Mouse (Mus musculus) heart, adult 2 months (tissue): ENCODE data around the gene Tut1. TPM values are rescaled to one million over a fixed set of nuclear protein-coding genes. Genes with fewer than 3 reads are reported as not detected.

Source experiments
- DNase-seq, 2 experiments: peaks; one replicate each; pipeline ENCODE4 v3.0.0; 2021
- H3K27ac ChIP-seq: fragments of 200-600 bp; 2 replicates; pipeline ENCODE4 v1.8.1; 2022
- H3K27me3 ChIP-seq: fragments of 200-500 bp; 2 replicates; pipeline ENCODE4 v1.6.1; 2012; ENCODE audit warnings: mild to moderate bottlenecking, low read length, inconsistent platforms, mixed read lengths; ENCODE audit not compliant: control insufficient read depth, insufficient read depth
- H3K36me3 ChIP-seq: fragments of 200-500 bp; 2 replicates; pipeline ENCODE4 v1.6.1; 2012; ENCODE audit warnings: low read length, inconsistent platforms; ENCODE audit not compliant: control insufficient read depth, insufficient read depth
- H3K4me1 ChIP-seq: fragments of 200-500 bp; 2 replicates; pipeline ENCODE4 v1.6.1; 2011; ENCODE audit warnings: low read length; ENCODE audit not compliant: control insufficient read depth, insufficient read depth
- H3K4me3 ChIP-seq: fragments of 200-600 bp; 2 replicates; pipeline ENCODE4 v1.8.1; 2022
- H3K79me2 ChIP-seq: fragments of 200-500 bp; replicated peaks from 2 replicates; pipeline ENCODE4 v1.6.1; 2012; ENCODE audit warnings: mild to moderate bottlenecking, inconsistent platforms, low read length, moderate library complexity, mixed read lengths; ENCODE audit not compliant: control insufficient read depth, insufficient read depth
- H3K9ac ChIP-seq: fragments of 200-500 bp; 2 replicates; pipeline ENCODE4 v1.6.1; 2012; ENCODE audit warnings: low read depth, mild to moderate bottlenecking, control low read depth, inconsistent platforms, low read length, mixed read lengths
- CTCF ChIP-seq: fragments of 200-600 bp; IDR thresholded peaks from 2 replicates; pipeline ENCODE4 v1.8.1; 2022; ENCODE audit warnings: antibody characterized with exemption, mild to moderate bottlenecking, moderate library complexity
- EP300 ChIP-seq: fragments of 200-500 bp; IDR thresholded peaks from 2 replicates; pipeline ENCODE4 v1.6.1; 2011; ENCODE audit warnings: low read depth, low read length, control low read depth; ENCODE audit not compliant: insufficient read depth
- POLR2A ChIP-seq: fragments of 200-500 bp; IDR thresholded peaks from 2 replicates; pipeline ENCODE4 v1.6.1; 2011; ENCODE audit warnings: mild to moderate bottlenecking, low read depth, low read length, control low read depth; ENCODE audit not compliant: insufficient read depth
- WGBS: fragments of 180-500 bp; shearing (Covaris S2); methylation state at CpG from one replicate; pipeline ENCODE4 v1.1.7; 2018; 5-methylcytosine and 5-hydroxymethylcytosine counted together
- intact Hi-C: fragments of 180-260 bp; cut with DNase I; formaldehyde crosslinking; loops from one replicate; pipeline ENCODE4 v1.15.1; 2025
- long read RNA-seq: library from polyadenylated mRNA; stranded (forward); transcript quantifications from one replicate; pipeline ENCODE4 v2.0.0, GENCODE M21; 2021
- polyA plus RNA-seq: library from polyadenylated mRNA; depleted of rRNA; stranded (reverse); fragments of >200 nt; gene quantifications from 2 replicates; pipeline ENCODE4 v1.2.3, GENCODE M21; 2012; rRNA removed
- total RNA-seq, 2 experiments: library from RNA; stranded (reverse); gene quantifications; 2 replicates each; pipeline ENCODE4 v1.2.3; 2021

The Tut1 gene
- total RNA-seq (1 to 10 TPM; 8.5 to 9.4 TPM), polyA plus RNA-seq (7.2 and 10.6 TPM in 2 replicates)
- long read RNA-seq, transcript Tut1-201 (9 exons, 2,753 nt) = major isoform, 11 of 12 reads
- long read RNA-seq, partial matches to known transcripts = 0 of 12 reads
- long read RNA-seq, other reads (novel, unspliced or antisense) = 0 of 12 reads

DNA sequence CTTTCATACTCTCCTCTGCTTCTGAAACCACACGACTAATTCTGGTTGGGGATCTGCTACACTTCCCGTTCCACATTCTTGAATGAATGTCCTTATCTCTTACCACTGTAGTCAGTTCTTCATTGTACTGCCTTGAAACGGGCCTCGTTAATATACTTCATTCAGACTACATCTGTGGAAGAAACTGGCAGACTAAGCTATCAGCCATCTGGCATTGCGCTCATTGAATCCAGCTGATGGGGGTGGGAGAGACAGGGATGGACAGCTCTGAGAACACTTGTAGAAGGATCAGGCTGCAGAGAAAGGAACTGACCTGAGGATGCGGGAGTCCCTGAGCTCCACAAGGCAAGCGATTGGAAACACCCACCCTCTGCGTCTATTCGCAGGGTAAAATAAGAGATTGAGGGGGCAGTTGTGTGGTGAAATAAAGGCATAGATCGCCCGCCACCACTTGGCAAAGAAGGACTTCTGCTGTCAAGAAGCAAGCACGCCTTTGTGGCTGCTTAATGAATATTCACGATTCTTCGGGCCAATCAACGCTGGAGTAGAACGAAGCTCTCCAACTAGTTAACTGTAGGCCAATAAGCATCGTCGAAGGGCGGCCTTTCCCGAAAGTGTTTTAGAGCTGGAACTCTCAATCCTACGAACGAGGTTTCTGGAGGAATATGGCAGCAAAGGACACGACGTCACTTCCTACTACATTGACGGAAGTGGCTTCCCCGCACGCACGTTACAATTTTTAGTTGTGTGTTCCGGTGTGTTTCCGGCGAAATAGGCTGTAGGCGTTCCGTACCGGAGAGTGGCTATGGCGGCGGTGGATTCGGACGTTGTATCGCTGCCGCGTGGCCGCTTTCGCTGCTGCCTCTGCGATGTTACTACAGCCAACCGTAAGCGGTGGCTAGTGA is at the start of gene Tut1:
Tut1 (plus strand) TSS at position 713 of the 905 bp plus-strand sequence.
- TF ChIP-seq CTCF (peak; percentile 17; the same call in 1 of the 2 replicates), EP300 (peak; percentile 91), POLR2A (peak; percentile 84)
- Histone ChIP-seq H3K27ac (peak within 1 kb of the TSS; percentile 75), H3K79me2 (peaks cover 3% of the 10 kb centered on the region; the same call in 1 of the 2 replicates), H3K27me3 (no peaks in the 10 kb centered on the region), H3K4me3 (peak within 1 kb of the TSS; percentile 95), H3K4me1 (peaks cover 4% of the 10 kb centered on the region), H3K36me3 (no peaks in the 10 kb centered on the region), H3K9ac (peak within 1 kb of the TSS; percentile 82)
- intact Hi-C loops = loop anchor here (1.0 to 5.0 kb wide), 2 partner anchors 12 to 56 kb away; partner anchors contain the start of genes Ganab and Mta2
- under 1% methylated on average over 46 of the region's 46 CpGs for WGBS
- DNase-seq = peak; percentile 89 to 93

DNA sequence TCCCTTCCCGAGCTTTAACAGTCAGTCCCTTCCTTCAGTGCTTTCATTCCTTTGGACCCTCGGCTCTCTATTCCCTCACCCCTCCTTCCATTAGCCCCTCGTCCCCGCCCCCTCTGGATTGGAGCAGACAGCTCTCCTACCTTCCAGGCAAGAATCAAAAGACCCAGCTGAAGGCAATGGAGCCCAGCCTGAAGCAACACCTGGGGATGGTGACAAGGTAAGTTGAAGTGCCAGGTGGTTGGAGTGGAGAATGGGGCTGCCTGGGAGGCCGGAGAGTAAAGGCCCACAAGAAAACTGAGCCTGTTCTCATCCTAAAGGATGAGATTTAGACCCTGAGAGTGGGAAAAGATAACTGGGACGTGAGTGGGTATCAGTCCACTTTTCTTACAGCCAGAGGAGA is 45.1 kb upstream of the Tut1 start:
- H3K79me2 ChIP-seq = no peaks in the 10 kb centered on the region
- H3K9ac ChIP-seq = no peak overlapping the region
- intact Hi-C loops = no loop called here
- TF ChIP-seq EP300 = no peak
- no peak for TF ChIP-seq CTCF
- no peak for TF ChIP-seq POLR2A
- 88% methylated on average over 6 of the region's 6 CpGs for WGBS
- H3K4me1 ChIP-seq = no peaks in the 10 kb centered on the region
- H3K27me3 ChIP-seq = no peaks in the 10 kb centered on the region
- no peak for DNase-seq
- H3K36me3 ChIP-seq = no peaks in the 10 kb centered on the region
- no peak overlapping the region for H3K4me3 ChIP-seq
- H3K27ac ChIP-seq = no peak overlapping the region

DNA sequence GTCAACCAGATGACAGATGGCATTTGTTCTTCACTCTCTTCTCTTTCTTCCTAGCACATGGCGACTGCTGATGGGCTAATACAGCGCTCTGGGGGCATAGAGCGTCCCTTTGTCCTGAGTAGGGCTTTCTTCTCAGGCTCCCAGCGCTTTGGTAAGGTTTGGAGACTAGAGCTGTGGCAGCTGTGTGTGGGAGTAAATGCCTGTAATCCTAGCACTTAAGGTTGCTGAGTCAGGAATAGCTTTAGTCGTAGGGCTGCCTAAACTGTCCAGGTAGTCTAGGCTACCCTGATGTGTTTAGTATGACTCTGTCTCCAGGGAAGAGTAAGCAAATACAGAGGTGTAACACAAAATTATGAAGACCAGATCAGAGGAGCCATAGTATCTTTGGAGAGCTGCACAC is 41.8 kb upstream of the Tut1 start:
- TF ChIP-seq EP300 (no peak), POLR2A (no peak), CTCF (no peak)
- Histone ChIP-seq H3K9ac (no peak overlapping the region), H3K27me3 (no peaks in the 10 kb centered on the region), H3K79me2 (no peaks in the 10 kb centered on the region), H3K4me3 (no peak overlapping the region), H3K27ac (no peak overlapping the region), H3K36me3 (no peaks in the 10 kb centered on the region), H3K4me1 (no peaks in the 10 kb centered on the region)
- DNase-seq = no peak
- intact Hi-C loops = no loop called here
- WGBS = 85% methylated on average over 5 of the region's 5 CpGs

DNA sequence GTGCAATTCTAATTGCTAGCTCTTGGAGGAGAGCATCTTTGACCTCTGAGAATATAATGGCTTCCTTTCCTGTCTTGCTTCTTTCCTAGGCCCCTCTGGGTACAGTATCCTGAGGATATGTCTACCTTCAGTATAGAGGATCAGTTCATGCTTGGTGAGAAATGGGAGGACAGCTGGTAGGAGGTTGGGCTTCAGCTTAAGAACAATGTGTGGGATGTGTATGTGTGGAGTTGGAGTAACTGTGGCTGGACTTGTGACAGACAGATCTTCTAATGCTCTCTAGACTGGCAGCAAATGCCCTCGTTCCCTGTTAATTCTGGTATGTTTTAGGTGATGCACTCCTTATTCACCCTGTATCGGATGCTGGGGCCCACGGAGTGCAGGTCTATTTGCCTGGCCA is 39.4 kb upstream of the Tut1 start:
- Histone ChIP-seq H3K36me3 (no peaks in the 10 kb centered on the region), H3K27me3 (no peaks in the 10 kb centered on the region), H3K9ac (no peak overlapping the region), H3K79me2 (no peaks in the 10 kb centered on the region), H3K4me1 (no peaks in the 10 kb centered on the region), H3K4me3 (no peak overlapping the region), H3K27ac (no peak overlapping the region)
- intact Hi-C loops = no loop called here
- TF ChIP-seq POLR2A = no peak
- TF ChIP-seq EP300 = no peak
- no peak for TF ChIP-seq CTCF
- WGBS = 99% methylated on average over 3 of the region's 3 CpGs
- DNase-seq = no peak

DNA sequence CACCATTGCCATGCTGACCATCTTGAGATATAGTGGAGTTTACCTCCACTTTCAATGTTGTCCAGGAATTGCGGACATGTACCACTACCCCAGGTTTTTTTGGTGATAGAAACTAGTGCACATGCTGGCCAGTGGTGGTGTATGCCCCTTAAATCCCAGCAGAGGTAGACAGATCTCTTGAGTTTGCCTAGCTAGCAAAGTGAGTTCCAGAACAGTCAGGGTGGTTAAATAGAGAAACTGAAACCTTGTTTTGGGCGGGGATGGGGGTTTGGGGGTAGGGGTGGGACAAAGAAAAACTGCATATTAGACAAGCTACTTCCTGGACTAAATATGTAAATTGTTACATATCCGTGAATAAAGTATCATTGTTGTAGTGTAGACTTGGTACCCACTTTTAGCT is 34.6 kb upstream of the Tut1 start:
- Histone ChIP-seq H3K9ac (no peak overlapping the region), H3K27me3 (no peaks in the 10 kb centered on the region), H3K4me1 (peaks cover 4% of the 10 kb centered on the region), H3K4me3 (no peak overlapping the region), H3K79me2 (no peaks in the 10 kb centered on the region), H3K27ac (no peak overlapping the region), H3K36me3 (0 out of 2 replicates have a peak, but pooled peaks cover 3% of the 10 kb centered on the region)
- 89% methylated on average over 3 of the region's 3 CpGs for WGBS
- TF ChIP-seq POLR2A (no peak), EP300 (no peak), CTCF (no peak)
- no peak for DNase-seq
- intact Hi-C loops = no loop called here

DNA sequence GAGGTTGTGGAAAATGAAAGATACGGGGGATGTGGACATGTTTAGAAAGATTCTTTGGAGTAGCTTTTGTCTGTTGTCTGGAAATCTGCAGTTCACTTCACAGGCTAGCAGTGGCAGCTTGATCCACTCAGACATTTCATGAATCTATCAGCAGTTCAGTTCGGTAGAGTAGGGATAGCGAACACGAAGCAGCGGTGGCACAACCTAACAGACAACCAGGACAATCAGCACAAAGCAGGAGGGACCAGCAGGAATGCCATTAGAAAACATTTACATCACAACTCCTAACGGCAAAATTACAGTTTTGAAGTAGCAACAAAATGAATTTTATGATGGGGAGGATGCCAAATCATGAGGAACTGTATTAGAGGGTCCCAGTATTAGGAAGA is 34.0 kb upstream of the Tut1 start:
- Histone ChIP-seq H3K36me3 (0 out of 2 replicates have a peak, but pooled peaks cover 3% of the 10 kb centered on the region), H3K79me2 (no peaks in the 10 kb centered on the region), H3K27me3 (no peaks in the 10 kb centered on the region), H3K4me1 (peaks cover 4% of the 10 kb centered on the region), H3K9ac (peak overlapping the region; percentile 25; the same call in 1 of the 2 replicates), H3K27ac (peak overlapping the region; percentile 95), H3K4me3 (peak overlapping the region; percentile 94)
- TF ChIP-seq CTCF = no peak
- TF ChIP-seq POLR2A = no peak
- no peak for TF ChIP-seq EP300
- WGBS = 65% methylated on average over 6 of the region's 6 CpGs
- DNase-seq = no peak
- intact Hi-C loops = loop anchor here (2.0 kb wide), 1 partner anchor 21 kb away; the partner anchor contains the start of gene Ganab
